Mouse (Mus musculus): ENCODE results near the gene Umad1. TPM values are rescaled to one million over a fixed set of nuclear protein-coding genes. Genes with fewer than 3 reads are reported as not detected.

Umad1 gene
- polyA plus RNA-seq, 1 experiment from 2014 or later, result 21.2 TPM

GRCm38 (mm10) chr6:8433179-8433578, 174.1 kb downstream of the Umad1 start:
- H3K4me1 ChIP-seq, result no peaks in the 10 kb centered on the region
- no peaks in the 10 kb centered on the region for H3K27me3 ChIP-seq
- no peaks in the 10 kb centered on the region for H3K9me3 ChIP-seq
- H3K4me2 ChIP-seq, result no peak overlapping the region
- H3K36me3 ChIP-seq (replicated peaks), result no peaks in the 10 kb centered on the region
- H3K27ac ChIP-seq, result no peak overlapping the region
- H3K4me3 ChIP-seq (replicated peaks), result no peak overlapping the region
- no peak for ATAC-seq (ENCODE audit: low FRiP score)
- no peak overlapping the region for H3K9ac ChIP-seq
- 87% methylated on average over 9 of the region's 9 CpGs for WGBS

- Histone ChIP-seq H3K4me2 (no peak overlapping the region), H3K4me3 (replicated peaks) (no peak overlapping the region), H3K27me3 (no peaks in the 10 kb centered on the region), H3K27ac (no peak overlapping the region), H3K9me3 (no peaks in the 10 kb centered on the region), H3K4me1 (no peaks in the 10 kb centered on the region), H3K36me3 (replicated peaks) (no peaks in the 10 kb centered on the region), H3K9ac (no peak overlapping the region)
- ATAC-seq (ENCODE audit: low FRiP score), result no peak
- WGBS, result 92% methylated on average over 3 of the region's 3 CpGs
These were observed 178.8 kb downstream of the Umad1 start for GRCm38 (mm10) chr6:8437937-8438336.

GRCm38 (mm10) chr6:8441814-8442213, 182.7 kb downstream of the Umad1 start:
- Histone ChIP-seq H3K9me3 (no peaks in the 10 kb centered on the region), H3K4me1 (peaks cover 3% of the 10 kb centered on the region), H3K4me2 (no peak overlapping the region), H3K27me3 (no peaks in the 10 kb centered on the region), H3K4me3 (replicated peaks) (no peak overlapping the region), H3K36me3 (replicated peaks) (no peaks in the 10 kb centered on the region), H3K9ac (no peak overlapping the region), H3K27ac (no peak overlapping the region)
- 81% methylated on average over 3 of the region's 3 CpGs for WGBS
- no peak for ATAC-seq (ENCODE audit: low FRiP score)

- no peak for ATAC-seq (ENCODE audit: low FRiP score)
- H3K27ac ChIP-seq, result 0 out of 2 replicates have a peak overlapping the region, but pooled peaks have one; percentile 13
- H3K4me2 ChIP-seq, result no peak overlapping the region
- peaks cover 6% of the 10 kb centered on the region for H3K4me1 ChIP-seq
- WGBS, result 53% methylated on average over 5 of the region's 5 CpGs
- H3K36me3 ChIP-seq (replicated peaks), result no peaks in the 10 kb centered on the region
- H3K4me3 ChIP-seq (replicated peaks), result no peak overlapping the region
- H3K9me3 ChIP-seq, result no peaks in the 10 kb centered on the region
- no peaks in the 10 kb centered on the region for H3K27me3 ChIP-seq
- no peak overlapping the region for H3K9ac ChIP-seq
These were observed 187.7 kb downstream of the Umad1 start for GRCm38 (mm10) chr6:8446786-8447185.

- Histone ChIP-seq H3K9me3 (no peaks in the 10 kb centered on the region), H3K4me1 (no peaks in the 10 kb centered on the region), H3K9ac (no peak overlapping the region), H3K4me3 (replicated peaks) (no peak overlapping the region), H3K27ac (no peak overlapping the region), H3K36me3 (replicated peaks) (no peaks in the 10 kb centered on the region), H3K4me2 (no peak overlapping the region), H3K27me3 (no peaks in the 10 kb centered on the region)
- ATAC-seq (ENCODE audit: low FRiP score), result no peak
- WGBS, result 94% methylated on average over 5 of the region's 5 CpGs
These were observed 196.5 kb downstream of the Umad1 start for GRCm38 (mm10) chr6:8455599-8455998.

- Histone ChIP-seq H3K4me2 (no peak overlapping the region), H3K27me3 (no peaks in the 10 kb centered on the region), H3K9ac (no peak overlapping the region), H3K4me3 (replicated peaks) (no peak overlapping the region), H3K27ac (no peak overlapping the region), H3K4me1 (no peaks in the 10 kb centered on the region), H3K36me3 (replicated peaks) (no peaks in the 10 kb centered on the region), H3K9me3 (no peaks in the 10 kb centered on the region)
- whole genome bisulfite sequencing, result 83% methylated on average over 4 of the region's 4 CpGs
- no peak for ATAC-seq (ENCODE audit: low FRiP score)
These were observed 199.5 kb downstream of the Umad1 start for GRCm38 (mm10) chr6:8458596-8458995.

- H3K27me3 ChIP-seq, result peaks cover 7% of the 10 kb centered on the region; the same call in 1 of the 2 replicates
- H3K27ac ChIP-seq, result no peak overlapping the region
- H3K9me3 ChIP-seq, result no peaks in the 10 kb centered on the region
- ATAC-seq (ENCODE audit: low FRiP score), result no peak
- H3K4me3 ChIP-seq (replicated peaks), result no peak overlapping the region
- WGBS, result 94% methylated on average over 2 of the region's 2 CpGs
- no peak overlapping the region for H3K4me2 ChIP-seq
- H3K9ac ChIP-seq, result no peak overlapping the region
- peaks cover 6% of the 10 kb centered on the region for H3K4me1 ChIP-seq
- H3K36me3 ChIP-seq (replicated peaks), result no peaks in the 10 kb centered on the region
These were observed 203.4 kb downstream of the Umad1 start for GRCm38 (mm10) chr6:8462447-8462846.

- ATAC-seq (ENCODE audit: low FRiP score), result no peak
- H3K9me3 ChIP-seq, result no peaks in the 10 kb centered on the region
- H3K9ac ChIP-seq, result no peak overlapping the region
- 71% methylated on average over 1 of the region's 1 CpGs for WGBS
- H3K4me3 ChIP-seq (replicated peaks), result no peak overlapping the region
- H3K36me3 ChIP-seq (replicated peaks), result no peaks in the 10 kb centered on the region
- H3K4me2 ChIP-seq, result no peak overlapping the region
- H3K27me3 ChIP-seq, result peaks cover 7% of the 10 kb centered on the region; the same call in 1 of the 2 replicates
- H3K4me1 ChIP-seq, result peaks cover 12% of the 10 kb centered on the region
- H3K27ac ChIP-seq, result no peak overlapping the region
These were observed 206.3 kb downstream of the Umad1 start for GRCm38 (mm10) chr6:8465388-8465787.

- Histone ChIP-seq H3K27ac (no peak overlapping the region), H3K9ac (no peak overlapping the region), H3K4me2 (no peak overlapping the region), H3K4me3 (replicated peaks) (no peak overlapping the region), H3K27me3 (peaks cover 7% of the 10 kb centered on the region; the same call in 1 of the 2 replicates), H3K36me3 (replicated peaks) (no peaks in the 10 kb centered on the region), H3K9me3 (no peaks in the 10 kb centered on the region), H3K4me1 (peaks cover 12% of the 10 kb centered on the region)
- 86% methylated on average over 5 of the region's 5 CpGs for whole genome bisulfite sequencing
- ATAC-seq (ENCODE audit: low FRiP score), result no peak
These were observed 206.9 kb downstream of the Umad1 start for GRCm38 (mm10) chr6:8465985-8466384.

- peaks cover 8% of the 10 kb centered on the region; the same call in 1 of the 2 replicates for H3K27me3 ChIP-seq
- no peaks in the 10 kb centered on the region for H3K9me3 ChIP-seq
- peaks cover 12% of the 10 kb centered on the region for H3K4me1 ChIP-seq
- ATAC-seq (ENCODE audit: low FRiP score), result no peak
- no peaks in the 10 kb centered on the region for H3K36me3 ChIP-seq (replicated peaks)
- H3K4me3 ChIP-seq (replicated peaks), result no peak overlapping the region
- H3K4me2 ChIP-seq, result no peak overlapping the region
- 19% methylated on average over 10 of the region's 10 CpGs for WGBS
- no peak overlapping the region for H3K27ac ChIP-seq
- H3K9ac ChIP-seq, result no peak overlapping the region
These were observed 208.7 kb downstream of the Umad1 start for GRCm38 (mm10) chr6:8467667-8468337.

- Histone ChIP-seq H3K4me3 (replicated peaks) (no peak overlapping the region), H3K4me1 (peaks cover 12% of the 10 kb centered on the region), H3K9me3 (no peaks in the 10 kb centered on the region), H3K9ac (no peak overlapping the region), H3K36me3 (replicated peaks) (no peaks in the 10 kb centered on the region), H3K27ac (no peak overlapping the region), H3K27me3 (peaks cover 7% of the 10 kb centered on the region; the same call in 1 of the 2 replicates), H3K4me2 (no peak overlapping the region)
- ATAC-seq (ENCODE audit: low FRiP score), result no peak
- 98% methylated on average over 3 of the region's 3 CpGs for WGBS
These were observed 210.8 kb downstream of the Umad1 start for GRCm38 (mm10) chr6:8469918-8470317.

GRCm38 (mm10) chr6:8472125-8472524, 213.0 kb downstream of the Umad1 start:
- H3K9ac ChIP-seq, result no peak overlapping the region
- 0 out of 2 replicates have a peak, but pooled peaks cover 5% of the 10 kb centered on the region for H3K27me3 ChIP-seq
- H3K9me3 ChIP-seq, result no peaks in the 10 kb centered on the region
- H3K4me1 ChIP-seq, result peaks cover 9% of the 10 kb centered on the region
- H3K36me3 ChIP-seq (replicated peaks), result no peaks in the 10 kb centered on the region
- WGBS, result 93% methylated on average over 3 of the region's 3 CpGs
- H3K4me3 ChIP-seq (replicated peaks), result no peak overlapping the region
- no peak for ATAC-seq (ENCODE audit: low FRiP score)
- no peak overlapping the region for H3K4me2 ChIP-seq
- H3K27ac ChIP-seq, result no peak overlapping the region

GRCm38 (mm10) chr6:8472915-8473314, 213.8 kb downstream of the Umad1 start:
- Histone ChIP-seq H3K4me2 (no peak overlapping the region), H3K9ac (no peak overlapping the region), H3K27ac (no peak overlapping the region), H3K27me3 (0 out of 2 replicates have a peak, but pooled peaks cover 5% of the 10 kb centered on the region), H3K36me3 (replicated peaks) (no peaks in the 10 kb centered on the region), H3K4me1 (peaks cover 2% of the 10 kb centered on the region; the same call in 1 of the 2 replicates), H3K4me3 (replicated peaks) (no peak overlapping the region), H3K9me3 (no peaks in the 10 kb centered on the region)
- WGBS, result 78% methylated on average over 5 of the region's 5 CpGs
- no peak for ATAC-seq (ENCODE audit: low FRiP score)

Data from forebrain, embryonic 12.5 days (tissue).